Comparison of ENCODE assay signal across 21 mouse cellular contexts in genomic region chr4:59322056-59322455, GRCm38 (mm10).
A peak's percentile ranks its signal among the peaks of the same experiment; 100 is the strongest.
DNase-seq lines count a peak whose midpoint lies in the region; ATAC-seq and TF ChIP-seq lines count a peak whose summit lies in the region.
"Had no signal": no experiment of that assay in that cellular context is flagged by ENCODE, and none has a peak within 500 bp of the region (broad histone marks: within the 10 kb centered on the region; RNA-seq: fewer than 3 reads in every experiment).

No protein-coding gene starts in this region.

- no peak for TF ChIP-seq EP300 in liver, postnatal 0 days (IDR thresholded peaks at IDR 0.05; ENCODE audit: low read depth)
- TF ChIP-seq EP300 in stomach, postnatal 0 days (optimal IDR thresholded peaks at IDR 0.05), result no peak

- H3K27ac ChIP-seq in heart, embryonic 11.5 days (ENCODE audit: low read depth, low read length), result no peak overlapping the region
- peak overlapping the region; percentile 77 for H3K27ac ChIP-seq in liver, postnatal 0 days (ENCODE audit: low read depth)
- H3K27ac ChIP-seq in liver, embryonic 11.5 days (ENCODE audit: low read depth, low read length), result no peak overlapping the region
- 0 out of 2 replicates have a peak overlapping the region, but pooled peaks have one; percentile 6 for H3K27ac ChIP-seq in embryonic facial prominence, embryonic 14.5 days (replicated peaks; ENCODE audit: low read depth, low read length)
- H3K27ac ChIP-seq in stomach, postnatal 0 days (replicated peaks), result no peak overlapping the region
- H3K27ac ChIP-seq: forebrain, embryonic 12.5 days; heart, adult 2 months; hindbrain, embryonic 15.5 days had no signal

- H3K4me1 ChIP-seq in heart, embryonic 11.5 days (ENCODE audit: control insufficient read depth, insufficient read depth, low read length), result peaks cover 9% of the 10 kb centered on the region; the same call in 1 of the 2 replicates
- H3K4me1 ChIP-seq in liver, postnatal 0 days (ENCODE audit: insufficient read depth), result peaks cover 33% of the 10 kb centered on the region
- peaks cover 27% of the 10 kb centered on the region for H3K4me1 ChIP-seq in liver, embryonic 11.5 days (replicated peaks; ENCODE audit: control insufficient read depth, insufficient read depth, low read length)
- H3K4me1 ChIP-seq in embryonic facial prominence, embryonic 14.5 days (ENCODE audit: control insufficient read depth, insufficient read depth, low read length), result peaks cover 22% of the 10 kb centered on the region
- no peaks in the 10 kb centered on the region for H3K4me1 ChIP-seq in stomach, postnatal 0 days (replicated peaks; ENCODE audit: control insufficient read depth, insufficient read depth)

- no peaks in the 10 kb centered on the region for H3K36me3 ChIP-seq in heart, embryonic 11.5 days (ENCODE audit: control insufficient read depth, insufficient read depth, low read length)
- 0 out of 2 replicates have a peak, but pooled peaks cover 3% of the 10 kb centered on the region for H3K36me3 ChIP-seq in liver, postnatal 0 days (replicated peaks; ENCODE audit: insufficient read depth, low read length)
- peaks cover 4% of the 10 kb centered on the region; the same call in 1 of the 2 replicates for H3K36me3 ChIP-seq in liver, embryonic 11.5 days (ENCODE audit: control insufficient read depth, insufficient read depth, low read length)
- H3K36me3 ChIP-seq in embryonic facial prominence, embryonic 14.5 days (ENCODE audit: control insufficient read depth, insufficient read depth, low read length), result no peaks in the 10 kb centered on the region
- H3K36me3 ChIP-seq in stomach, postnatal 0 days (ENCODE audit: control insufficient read depth, insufficient read depth, low read length), result no peaks in the 10 kb centered on the region
- H3K36me3 ChIP-seq: embryonic facial prominence, embryonic 15.5 days; forebrain, embryonic 12.5 days; hindbrain, embryonic 15.5 days had no signal

- no peaks in the 10 kb centered on the region for H3K9me3 ChIP-seq in heart, embryonic 11.5 days (replicated peaks; ENCODE audit: control insufficient read depth, low read length)
- H3K9me3 ChIP-seq in liver, postnatal 0 days (ENCODE audit: low read length), result no peaks in the 10 kb centered on the region
- no peaks in the 10 kb centered on the region for H3K9me3 ChIP-seq in liver, embryonic 11.5 days (ENCODE audit: control insufficient read depth, low read length)
- H3K9me3 ChIP-seq in embryonic facial prominence, embryonic 14.5 days (ENCODE audit: control insufficient read depth, low read length), result no peaks in the 10 kb centered on the region
- H3K9me3 ChIP-seq in stomach, postnatal 0 days (ENCODE audit: control insufficient read depth, low read length), result no peaks in the 10 kb centered on the region
- H3K9me3 ChIP-seq: embryonic facial prominence, embryonic 15.5 days; forebrain, embryonic 12.5 days; heart, embryonic 12.5 days; hindbrain, embryonic 15.5 days had no signal

- H3K4me2 ChIP-seq in heart, embryonic 11.5 days, result no peak overlapping the region
- H3K4me2 ChIP-seq in liver, postnatal 0 days (ENCODE audit: low read depth, low read length), result no peak overlapping the region
- H3K4me2 ChIP-seq in liver, embryonic 11.5 days, result no peak overlapping the region
- no peak overlapping the region for H3K4me2 ChIP-seq in embryonic facial prominence, embryonic 14.5 days (ENCODE audit: low read depth, low read length)
- no peak overlapping the region for H3K4me2 ChIP-seq in stomach, postnatal 0 days (replicated peaks; ENCODE audit: low read depth)
- H3K4me2 ChIP-seq: embryonic facial prominence, embryonic 15.5 days; forebrain, embryonic 12.5 days; heart, embryonic 12.5 days; hindbrain, embryonic 15.5 days had no signal

- H3K9ac ChIP-seq in heart, embryonic 11.5 days (ENCODE audit: low read depth, low read length), result no peak overlapping the region
- no peak overlapping the region for H3K9ac ChIP-seq in liver, postnatal 0 days (replicated peaks)
- no peak overlapping the region for H3K9ac ChIP-seq in liver, embryonic 11.5 days (ENCODE audit: low read depth, low read length)
- no peak overlapping the region for H3K9ac ChIP-seq in embryonic facial prominence, embryonic 14.5 days (ENCODE audit: low read depth, low read length)
- no peak overlapping the region for H3K9ac ChIP-seq in stomach, postnatal 0 days (ENCODE audit: low read length)
- H3K9ac ChIP-seq: embryonic facial prominence, embryonic 15.5 days; forebrain, embryonic 12.5 days; heart, embryonic 12.5 days; hindbrain, embryonic 15.5 days had no signal

- 82% methylated on average over 6 of the region's 6 CpGs for WGBS in heart, embryonic 11.5 days (ENCODE audit: insufficient replicate concordance)
- WGBS in liver, postnatal 0 days (ENCODE audit: insufficient replicate concordance), result 83% methylated on average over 6 of the region's 6 CpGs
- WGBS in liver, embryonic 11.5 days, result 89% methylated on average over 6 of the region's 6 CpGs
- WGBS in embryonic facial prominence, embryonic 14.5 days, result 76% methylated on average over 6 of the region's 6 CpGs
- WGBS in stomach, postnatal 0 days, result 91% methylated on average over 6 of the region's 6 CpGs

- peak; percentile 75 for DNase-seq in heart, adult 11 months
- DNase-seq in liver, postnatal 0 days, result no peak
- DNase-seq in liver, embryonic 11.5 days (ENCODE audit: low spot score), result no peak
- DNase-seq in testis, postnatal 10 days (ENCODE audit: low spot score), result peak; percentile 9
- no peak for DNase-seq in testis, postnatal 14 days (ENCODE audit: low spot score)
- DNase-seq in embryonic facial prominence, embryonic 14.5 days (ENCODE audit: low spot score), result no peak
- DNase-seq in stomach, postnatal 0 days (ENCODE audit: low spot score), result no peak
- DNase-seq: adrenal gland, adult 2 months; adrenal gland, postnatal 25 days; cerebellum, adult 18-20 months; cerebellum, adult 9-11 months; cerebellum, postnatal 36 days; gastrocnemius, postnatal 36 days had no signal

- no peak overlapping the region for H3K4me3 ChIP-seq in heart, embryonic 11.5 days (ENCODE audit: low read depth, low read length)
- H3K4me3 ChIP-seq in liver, postnatal 0 days (ENCODE audit: low read depth, low read length), result no peak overlapping the region
- no peak overlapping the region for H3K4me3 ChIP-seq in liver, embryonic 11.5 days (ENCODE audit: low read depth, low read length)
- H3K4me3 ChIP-seq in embryonic facial prominence, embryonic 14.5 days (ENCODE audit: low read depth, low read length), result no peak overlapping the region
- H3K4me3 ChIP-seq in stomach, postnatal 0 days (ENCODE audit: low read depth, low read length), result no peak overlapping the region
- H3K4me3 ChIP-seq: embryonic facial prominence, embryonic 15.5 days; forebrain, embryonic 12.5 days; heart, adult 2 months; heart, embryonic 12.5 days; hindbrain, embryonic 15.5 days had no signal

- no peak for ATAC-seq in heart, embryonic 11.5 days (replicated peaks; ENCODE audit: insufficient number of reproducible peaks, low FRiP score, low TSS enrichment)
- no peak for ATAC-seq in liver, postnatal 0 days
- ATAC-seq in liver, embryonic 11.5 days (replicated peaks; ENCODE audit: low FRiP score), result no peak
- no peak for ATAC-seq in embryonic facial prominence, embryonic 14.5 days (ENCODE audit: low read depth)
- no peak for ATAC-seq in stomach, postnatal 0 days (ENCODE audit: low FRiP score, low TSS enrichment)
- ATAC-seq: inflammation-experienced regulatory T-cells, adult 6 months had no signal

- TF ChIP-seq CTCF in liver, postnatal 0 days (IDR thresholded peaks at IDR 0.05; ENCODE audit: low read depth), result no peak
- no peak for TF ChIP-seq CTCF in stomach, postnatal 0 days (IDR thresholded peaks at IDR 0.05; ENCODE audit: low read depth)

- H3K27me3 ChIP-seq in heart, embryonic 11.5 days (ENCODE audit: control insufficient read depth, insufficient read depth, low read length), result no peaks in the 10 kb centered on the region
- no peaks in the 10 kb centered on the region for H3K27me3 ChIP-seq in liver, postnatal 0 days (ENCODE audit: insufficient read depth, low read length)
- no peaks in the 10 kb centered on the region for H3K27me3 ChIP-seq in liver, embryonic 11.5 days (replicated peaks; ENCODE audit: control insufficient read depth, insufficient read depth, low read length)
- no peaks in the 10 kb centered on the region for H3K27me3 ChIP-seq in embryonic facial prominence, embryonic 14.5 days (replicated peaks; ENCODE audit: control insufficient read depth, insufficient read depth, low read length)
- H3K27me3 ChIP-seq in stomach, postnatal 0 days (ENCODE audit: control insufficient read depth, insufficient read depth, low read length), result no peaks in the 10 kb centered on the region
- H3K27me3 ChIP-seq: CH12.LX; embryonic facial prominence, embryonic 15.5 days; forebrain, embryonic 12.5 days; heart, embryonic 12.5 days; hindbrain, embryonic 15.5 days had no signal

Comparison
In these comparisons a context has a peak if more than half of its experiments do, and no peak if none do; other contexts are left out.
1. DNase-seq: peak in heart, adult 11 months (single experiment) and testis, postnatal 10 days (single experiment); none in liver, postnatal 0 days (single experiment), liver, embryonic 11.5 days (single experiment), testis, postnatal 14 days (single experiment), embryonic facial prominence, embryonic 14.5 days (single experiment) and stomach, postnatal 0 days (single experiment).
2. H3K27ac ChIP-seq: peak in liver, postnatal 0 days (single experiment) and embryonic facial prominence, embryonic 14.5 days (single experiment); none in heart, embryonic 11.5 days (single experiment), liver, embryonic 11.5 days (single experiment) and stomach, postnatal 0 days (single experiment).